Mouse (Mus musculus): ENCODE measurements around the gene Kif21b. TPM values are rescaled to one million over a fixed set of nuclear protein-coding genes. Genes with fewer than 3 reads are reported as not detected.

Gene Kif21b
- total RNA-seq, 2 experiments from 2014 or later, result 4.4 to 36.0 TPM

GRCm38 (mm10) chr1:136127856-136128255, 3.3 kb upstream of the Kif21b start:
- no peak for ATAC-seq (replicated peaks; ENCODE audit: low FRiP score, poor library complexity, severe bottlenecking)

- no peak for ATAC-seq (replicated peaks; ENCODE audit: low FRiP score, poor library complexity, severe bottlenecking)
Observed at GRCm38 (mm10) chr1:136128416-136128815, 2.8 kb upstream of the Kif21b start.

- ATAC-seq (replicated peaks; ENCODE audit: low FRiP score, poor library complexity, severe bottlenecking), result no peak
Observed at GRCm38 (mm10) chr1:136128944-136129589, 2.1 kb upstream of the Kif21b start.

- ATAC-seq (replicated peaks; ENCODE audit: low FRiP score, poor library complexity, severe bottlenecking), result no peak
Observed at GRCm38 (mm10) chr1:136130107-136130506, 1.1 kb upstream of the Kif21b start.

GRCm38 (mm10) chr1:136131603-136132291, 558 bp downstream of the Kif21b start:
- no peak for ATAC-seq (replicated peaks; ENCODE audit: low FRiP score, poor library complexity, severe bottlenecking)

- no peak for ATAC-seq (replicated peaks; ENCODE audit: low FRiP score, poor library complexity, severe bottlenecking)
Observed at GRCm38 (mm10) chr1:136132386-136133201, 1.4 kb downstream of the Kif21b start.

GRCm38 (mm10) chr1:136133570-136134240, 2.5 kb downstream of the Kif21b start:
- no peak for ATAC-seq (replicated peaks; ENCODE audit: low FRiP score, poor library complexity, severe bottlenecking)

GRCm38 (mm10) chr1:136134547-136134946, 3.4 kb downstream of the Kif21b start:
- no peak for ATAC-seq (replicated peaks; ENCODE audit: low FRiP score, poor library complexity, severe bottlenecking)

- no peak for ATAC-seq (replicated peaks; ENCODE audit: low FRiP score, poor library complexity, severe bottlenecking)
Observed at GRCm38 (mm10) chr1:136135046-136135445, 3.9 kb downstream of the Kif21b start.

GRCm38 (mm10) chr1:136135777-136136444, 4.7 kb downstream of the Kif21b start:
- ATAC-seq (replicated peaks; ENCODE audit: low FRiP score, poor library complexity, severe bottlenecking), result no peak

- no peak for ATAC-seq (replicated peaks; ENCODE audit: low FRiP score, poor library complexity, severe bottlenecking)
Observed at GRCm38 (mm10) chr1:136136547-136136946, 5.4 kb downstream of the Kif21b start.

GRCm38 (mm10) chr1:136137071-136137531, 5.9 kb downstream of the Kif21b start:
- no peak for ATAC-seq (replicated peaks; ENCODE audit: low FRiP score, poor library complexity, severe bottlenecking)

- no peak for ATAC-seq (replicated peaks; ENCODE audit: low FRiP score, poor library complexity, severe bottlenecking)
Observed at GRCm38 (mm10) chr1:136137575-136137974, 6.4 kb downstream of the Kif21b start.

GRCm38 (mm10) chr1:136138191-136138830, 7.1 kb downstream of the Kif21b start:
- ATAC-seq (replicated peaks; ENCODE audit: low FRiP score, poor library complexity, severe bottlenecking), result no peak

- peak; percentile 93 for ATAC-seq (replicated peaks; ENCODE audit: low FRiP score, poor library complexity, severe bottlenecking)
Observed at GRCm38 (mm10) chr1:136139990-136140640, 8.9 kb downstream of the Kif21b start.

- no peak for ATAC-seq (replicated peaks; ENCODE audit: low FRiP score, poor library complexity, severe bottlenecking)
Observed at GRCm38 (mm10) chr1:136141176-136141950, 10.2 kb downstream of the Kif21b start.

- ATAC-seq (replicated peaks; ENCODE audit: low FRiP score, poor library complexity, severe bottlenecking), result no peak
Observed at GRCm38 (mm10) chr1:136142336-136142735, 11.1 kb downstream of the Kif21b start.

GRCm38 (mm10) chr1:136143514-136143913, 12.3 kb downstream of the Kif21b start:
- ATAC-seq (replicated peaks; ENCODE audit: low FRiP score, poor library complexity, severe bottlenecking), result no peak
